Mouse (Mus musculus) ES-E14 (cell line): ENCODE data around the gene Polr2a.

Source experiments
- CHD2 ChIP-seq: IDR thresholded peaks from 2 replicates; pipeline ENCODE4 v1.6.1; 2014; ENCODE audit warnings: mild to moderate bottlenecking, low read depth, low read length, inconsistent platforms
- HCFC1 ChIP-seq: IDR thresholded peaks from 2 replicates; pipeline ENCODE4 v1.6.1; 2012; ENCODE audit warnings: low read length, inconsistent platforms, borderline replicate concordance; ENCODE audit not compliant: insufficient read depth
- MAFK ChIP-seq: IDR thresholded peaks from 2 replicates; pipeline ENCODE4 v1.6.1; 2014; ENCODE audit warnings: mild to moderate bottlenecking, low read depth, low read length, inconsistent platforms; ENCODE audit not compliant: insufficient read depth
- ZC3H11A ChIP-seq: IDR thresholded peaks from 2 replicates; pipeline ENCODE4 v1.6.1; 2012; ENCODE audit warnings: low read depth, mild to moderate bottlenecking, inconsistent platforms, low read length, borderline replicate concordance
- ZNF384 ChIP-seq: IDR thresholded peaks from 2 replicates; pipeline ENCODE4 v1.6.1; 2012; ENCODE audit warnings: low read depth, low read length, inconsistent platforms

GRCm38 (mm10) chr11:69781828-69782227 is 23.4 kb upstream of the Polr2a start:
- TF ChIP-seq MAFK (no peak), CHD2 (no peak), HCFC1 (no peak), ZNF384 (no peak), ZC3H11A (no peak)
